Mouse (Mus musculus) kidney, adult 2 months (tissue): ENCODE measurements around the gene Cnga1. TPM values are rescaled to one million over a fixed set of nuclear protein-coding genes. Genes with fewer than 3 reads are reported as not detected.

Source experiments
- DNase-seq: peaks from one replicate; pipeline ENCODE4 v3.0.0; 2021
- H3K27ac ChIP-seq: fragments of 200-500 bp; 2 replicates; pipeline ENCODE4 v1.5.1; 2012; ENCODE audit warnings: low read depth, low read length, control low read depth, inconsistent platforms; ENCODE audit not compliant: insufficient read depth
- H3K27me3 ChIP-seq: fragments of 200-500 bp; replicated peaks from 2 replicates; pipeline ENCODE4 v1.6.1; 2012; ENCODE audit warnings: mild to moderate bottlenecking, moderate library complexity, low read length, inconsistent platforms; ENCODE audit not compliant: control insufficient read depth, insufficient read depth
- H3K36me3 ChIP-seq: fragments of 200-500 bp; 2 replicates; pipeline ENCODE4 v1.6.1; 2012; ENCODE audit warnings: mild to moderate bottlenecking, moderate library complexity, low read length, inconsistent platforms; ENCODE audit not compliant: control insufficient read depth, insufficient read depth
- H3K4me1 ChIP-seq: fragments of 200-500 bp; 2 replicates; pipeline ENCODE4 v1.6.1; 2011; ENCODE audit warnings: low read length; ENCODE audit not compliant: control insufficient read depth, insufficient read depth
- H3K4me3 ChIP-seq: fragments of 200-500 bp; 2 replicates; pipeline ENCODE4 v1.5.1; 2011; ENCODE audit warnings: mild to moderate bottlenecking, low read depth, low read length, control low read depth; ENCODE audit not compliant: insufficient read depth
- CTCF ChIP-seq: fragments of 200-500 bp; conservative IDR thresholded peaks from 2 replicates; pipeline ENCODE4 v1.5.1; 2011; ENCODE audit warnings: low read depth, mild to moderate bottlenecking, control low read depth, low read length, moderate library complexity, mixed read lengths; ENCODE audit not compliant: insufficient read depth, insufficient read length
- POLR2A ChIP-seq: fragments of 200-500 bp; IDR thresholded peaks from one replicate; pipeline ENCODE4 v1.6.1; 2011; ENCODE audit warnings: low read depth, low read length, control low read depth
- WGBS: fragments of 180-500 bp; shearing (Covaris S2); methylation state at CpG from one replicate; pipeline ENCODE4 v1.1.7; 2018; 5-methylcytosine and 5-hydroxymethylcytosine counted together
- polyA plus RNA-seq: library from polyadenylated mRNA; depleted of rRNA; stranded (reverse); fragments of >200 nt; gene quantifications from 2 replicates; pipeline ENCODE4 v1.2.3, GENCODE M21; 2012

Cnga1 gene
- polyA plus RNA-seq, 1 experiment = not detected

- Histone ChIP-seq H3K27ac (no peak overlapping the region), H3K4me1 (no peaks in the 10 kb centered on the region), H3K36me3 (no peaks in the 10 kb centered on the region), H3K27me3 (no peaks in the 10 kb centered on the region; the same call in 1 of the 2 replicates), H3K4me3 (no peak overlapping the region)
- DNase-seq = no peak
- no peak for TF ChIP-seq POLR2A
- no peak for TF ChIP-seq CTCF
- 68% methylated on average over 10 of the region's 10 CpGs for WGBS
Observed at GRCm38 (mm10) chr5:72653068-72653674, 9.1 kb upstream of the Cnga1 start.

GRCm38 (mm10) chr5:72648987-72649735 is 5.1 kb upstream of the Cnga1 start:
- Histone ChIP-seq H3K27ac (no peak overlapping the region), H3K4me3 (no peak overlapping the region), H3K27me3 (no peaks in the 10 kb centered on the region), H3K36me3 (no peaks in the 10 kb centered on the region), H3K4me1 (no peaks in the 10 kb centered on the region)
- TF ChIP-seq CTCF (no peak), POLR2A (no peak)
- 82% methylated on average over 9 of the region's 9 CpGs for WGBS
- no peak for DNase-seq

GRCm38 (mm10) chr5:72647958-72648595 is 4.0 kb upstream of the Cnga1 start:
- H3K4me3 ChIP-seq = peak overlapping the region; percentile 61
- no peak overlapping the region for H3K27ac ChIP-seq
- no peaks in the 10 kb centered on the region for H3K36me3 ChIP-seq
- no peak for TF ChIP-seq POLR2A
- no peak for TF ChIP-seq CTCF
- DNase-seq = no peak
- H3K27me3 ChIP-seq = no peaks in the 10 kb centered on the region
- 8% methylated on average over 18 of the region's 18 CpGs for WGBS
- no peaks in the 10 kb centered on the region for H3K4me1 ChIP-seq

- H3K36me3 ChIP-seq = no peaks in the 10 kb centered on the region
- no peaks in the 10 kb centered on the region for H3K4me1 ChIP-seq
- peak within 1 kb of the TSS; percentile 61 for H3K4me3 ChIP-seq
- TF ChIP-seq POLR2A = no peak
- TF ChIP-seq CTCF = 0 out of 2 replicates have a peak, but pooled peaks have one; percentile 12
- WGBS = 2% methylated on average over 25 of the region's 25 CpGs
- H3K27me3 ChIP-seq = no peaks in the 10 kb centered on the region
- DNase-seq = peak; percentile 45
- H3K27ac ChIP-seq = no peak within 1 kb of the TSS
Observed at GRCm38 (mm10) chr5:72647418-72647907, 3.4 kb upstream of the Cnga1 start, which contains the start of gene Nipal1. Gene Nipal1, plus strand, starts transcription at chr5:72647795.

- peak overlapping the region; percentile 61; the same call in 1 of the 2 replicates for H3K4me3 ChIP-seq
- no peak overlapping the region for H3K27ac ChIP-seq
- 18% methylated on average over 10 of the region's 10 CpGs for WGBS
Observed at GRCm38 (mm10) chr5:72646996-72647395, 2.9 kb upstream of the Cnga1 start.

GRCm38 (mm10) chr5:72646131-72646530 is 2.1 kb upstream of the Cnga1 start:
- WGBS = 43% methylated on average over 10 of the region's 10 CpGs
- H3K4me1 ChIP-seq = no peaks in the 10 kb centered on the region

More at GRCm38 (mm10) chr5:72646996-72647395, 2.9 kb upstream of the Cnga1 start:
- Histone ChIP-seq H3K4me1 (no peaks in the 10 kb centered on the region), H3K27me3 (no peaks in the 10 kb centered on the region), H3K36me3 (no peaks in the 10 kb centered on the region)
- TF ChIP-seq CTCF (no peak), POLR2A (no peak)
- DNase-seq = no peak

GRCm38 (mm10) chr5:72643655-72644054 is 420 bp downstream of the Cnga1 start:
- Histone ChIP-seq H3K36me3 (no peaks in the 10 kb centered on the region), H3K4me1 (no peaks in the 10 kb centered on the region), H3K27me3 (no peaks in the 10 kb centered on the region), H3K27ac (no peak overlapping the region), H3K4me3 (no peak overlapping the region)
- no peak for DNase-seq
- WGBS = 65% methylated on average over 7 of the region's 7 CpGs
- TF ChIP-seq POLR2A (no peak), CTCF (no peak)

More at GRCm38 (mm10) chr5:72646131-72646530, 2.1 kb upstream of the Cnga1 start:
- no peak for DNase-seq
- Histone ChIP-seq H3K27me3 (no peaks in the 10 kb centered on the region), H3K4me3 (no peak overlapping the region), H3K36me3 (no peaks in the 10 kb centered on the region), H3K27ac (no peak overlapping the region)
- TF ChIP-seq CTCF (peak; percentile 36; the same call in 1 of the 2 replicates), POLR2A (no peak)
